Mouse (Mus musculus): ENCODE results near the gene Ooep. TPM values are rescaled to one million over a fixed set of nuclear protein-coding genes. Genes with fewer than 3 reads are reported as not detected.

Gene Ooep
- not detected for polyA plus RNA-seq (2015; fragmentation: Illumina TruSeq; extraction: RNeasy Lipid Tissue Mini Kit (QIAGEN cat#74804); ENCODE audit: insufficient read depth, low read depth, low replicate concordance)

DNA sequence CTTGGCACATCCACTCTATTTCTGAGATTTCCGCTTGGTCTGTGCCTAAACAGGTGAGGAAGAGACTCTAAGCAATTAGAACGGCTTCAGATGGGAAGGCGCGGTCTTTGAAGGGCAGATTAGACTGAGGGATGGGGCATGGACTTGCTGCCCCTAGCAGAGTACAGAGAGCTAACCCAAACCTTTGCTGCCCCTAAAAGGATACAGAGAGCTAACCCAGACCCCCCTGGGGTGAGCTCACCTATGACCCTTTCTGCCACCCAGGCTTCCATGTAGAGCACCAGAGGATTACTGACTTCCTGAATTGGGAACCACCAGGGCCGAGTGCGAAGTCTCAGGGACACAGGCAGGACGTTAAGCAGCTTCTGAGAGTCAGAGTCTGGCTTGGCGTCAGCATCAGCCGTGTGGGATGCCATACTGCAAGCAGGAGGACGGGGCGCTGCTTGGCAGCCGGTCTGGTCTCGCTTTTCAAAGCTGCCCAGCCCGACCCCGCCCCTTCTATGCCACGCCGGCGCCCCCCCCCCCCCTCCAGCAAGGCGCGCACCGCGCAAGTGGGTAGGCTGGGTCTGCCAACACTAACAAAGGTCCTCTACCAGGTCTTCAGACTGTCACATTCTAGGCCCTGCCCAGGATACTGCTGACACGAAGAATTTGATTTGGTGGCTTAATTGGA, at the start of gene Ooep:
Gene Ooep, minus strand, starts transcription at position 613 of the 673 bp plus-strand sequence.

DNA sequence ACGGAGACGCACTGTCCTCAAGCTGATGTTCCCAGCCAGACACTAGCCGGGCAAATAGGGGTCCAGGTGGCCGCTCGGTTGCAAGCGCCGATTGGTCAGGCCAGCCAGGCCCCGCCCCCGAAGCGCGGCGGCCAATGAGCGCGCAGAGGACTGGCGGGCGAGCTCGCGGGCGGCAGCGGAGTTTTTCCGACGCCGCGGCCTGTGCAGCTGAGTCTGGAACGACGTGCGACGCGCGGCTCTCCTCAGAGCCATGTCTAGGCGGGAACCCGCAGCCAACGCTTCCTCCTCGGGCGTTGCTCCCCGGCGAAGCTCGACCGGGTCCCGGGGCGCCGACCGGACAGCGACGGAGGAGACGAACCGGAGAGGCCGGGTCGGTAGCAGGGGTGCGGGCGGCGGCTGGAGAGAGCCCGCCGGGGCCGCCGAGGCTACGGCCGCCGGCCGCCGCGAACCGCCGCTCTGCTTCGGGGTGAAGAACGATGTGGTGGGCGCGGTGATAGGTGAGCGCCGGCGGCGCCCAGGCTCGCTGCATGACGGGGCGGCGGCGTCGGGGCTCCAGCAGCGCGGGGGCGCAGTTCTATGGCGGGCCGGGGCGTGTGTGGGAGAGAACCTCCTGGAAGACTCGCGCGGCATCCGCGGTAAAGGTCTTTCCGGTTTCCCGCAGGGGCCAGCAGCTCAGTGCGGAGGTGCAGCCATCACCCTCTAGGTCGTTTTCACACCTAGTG, 17.3 kb upstream of the Ooep start, which contains the start of gene Ddx43:
Gene Ddx43, plus strand, starts transcription at position 148 of the 722 bp plus-strand sequence.

DNA sequence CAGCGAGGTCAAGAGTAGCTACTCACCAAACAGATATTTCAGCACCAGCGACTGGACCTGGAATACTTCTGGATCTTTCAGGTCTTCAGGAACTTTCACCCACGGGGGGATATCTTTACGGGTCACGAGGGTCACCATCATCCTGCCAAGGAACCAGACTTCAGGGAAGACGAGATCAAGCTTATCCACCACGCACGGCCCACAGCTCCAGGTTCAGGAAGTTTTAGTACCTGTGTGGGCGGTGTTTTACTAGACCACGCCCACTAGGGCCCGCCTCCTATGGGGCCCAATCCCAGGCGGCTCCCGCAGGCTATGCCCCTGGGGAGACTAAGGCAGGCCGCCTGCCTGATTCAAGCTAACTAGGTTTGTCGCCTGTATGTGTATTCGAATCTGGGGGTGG, 10.6 kb downstream of the Ooep start, which contains the start of gene Dppa5a:
Gene Dppa5a, minus strand, starts transcription at position 219 of the 400 bp plus-strand sequence.

DNA sequence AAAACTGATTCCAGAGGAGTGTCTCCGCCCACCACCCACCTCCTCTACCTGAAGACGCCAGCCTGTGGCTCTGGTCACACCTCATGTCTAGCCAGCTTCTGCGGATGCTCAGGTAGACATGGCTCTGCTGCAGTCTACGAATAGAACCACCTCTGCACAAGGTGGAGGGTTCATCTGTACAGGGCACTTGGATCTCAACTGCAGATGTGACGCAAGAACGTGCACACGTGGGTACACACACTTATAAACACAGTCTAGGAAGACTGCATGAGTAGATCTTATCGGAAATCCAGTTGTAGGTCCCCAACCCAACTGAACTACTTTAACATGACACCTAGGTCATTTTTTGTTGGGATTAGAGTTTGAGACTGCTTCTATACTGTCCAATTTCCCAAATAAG, 22.9 kb downstream of the Ooep start, which contains the start of gene Gsta2:
Gene Gsta2, minus strand, starts transcription at position 178 of the 400 bp plus-strand sequence.

DNA sequence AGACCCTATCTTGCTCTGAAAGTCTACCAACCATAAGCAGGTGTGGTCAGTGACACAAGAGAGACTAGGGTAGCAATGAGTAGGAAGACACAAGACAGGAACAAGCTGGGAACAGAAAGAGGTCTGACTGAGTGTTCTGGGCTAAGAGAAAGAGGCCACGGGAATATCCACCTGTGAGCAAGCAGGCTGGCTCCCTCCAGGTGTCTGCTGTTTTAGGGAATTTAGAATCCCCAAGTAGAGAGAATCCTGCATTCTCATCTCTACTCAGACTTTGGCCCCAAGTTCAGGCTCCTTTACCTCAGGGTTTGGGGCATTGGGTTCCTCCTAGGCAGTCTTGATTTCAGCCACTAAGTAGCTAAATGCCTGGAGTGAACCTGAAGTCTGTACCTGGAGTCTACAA, 51.2 kb downstream of the Ooep start, which contains the start of gene Omt2b:
Gene Omt2b, plus strand, starts transcription at position 301 of the 400 bp plus-strand sequence.

Other genes with a start within 250 kb of the Ooep start
- 5.2 TPM for gene Gsta4, start 196.0 kb downstream of the Ooep start, polyA plus RNA-seq (2015; fragmentation: Illumina TruSeq; extraction: RNeasy Lipid Tissue Mini Kit (QIAGEN cat#74804); ENCODE audit: insufficient read depth, low read depth, low replicate concordance)
- not detected for gene Gsta1, start 148.1 kb downstream of the Ooep start, polyA plus RNA-seq (2015; fragmentation: Illumina TruSeq; extraction: RNeasy Lipid Tissue Mini Kit (QIAGEN cat#74804); ENCODE audit: insufficient read depth, low read depth, low replicate concordance)
- gene Gm3776, start 121.6 kb downstream of the Ooep start, polyA plus RNA-seq (2015; fragmentation: Illumina TruSeq; extraction: RNeasy Lipid Tissue Mini Kit (QIAGEN cat#74804); ENCODE audit: insufficient read depth, low read depth, low replicate concordance): not detected
- gene Gm10639, start 88.8 kb downstream of the Ooep start, polyA plus RNA-seq (2015; fragmentation: Illumina TruSeq; extraction: RNeasy Lipid Tissue Mini Kit (QIAGEN cat#74804); ENCODE audit: insufficient read depth, low read depth, low replicate concordance): not detected
- not detected for gene Omt2a, start 63.9 kb downstream of the Ooep start, polyA plus RNA-seq (2015; fragmentation: Illumina TruSeq; extraction: RNeasy Lipid Tissue Mini Kit (QIAGEN cat#74804); ENCODE audit: insufficient read depth, low read depth, low replicate concordance)
- gene Omt2b, start 51.1 kb downstream of the Ooep start, polyA plus RNA-seq (2015; fragmentation: Illumina TruSeq; extraction: RNeasy Lipid Tissue Mini Kit (QIAGEN cat#74804); ENCODE audit: insufficient read depth, low read depth, low replicate concordance): not detected
- not detected for gene Gsta2, start 22.9 kb downstream of the Ooep start, polyA plus RNA-seq (2015; fragmentation: Illumina TruSeq; extraction: RNeasy Lipid Tissue Mini Kit (QIAGEN cat#74804); ENCODE audit: insufficient read depth, low read depth, low replicate concordance)
- gene Dppa5a, start 10.5 kb downstream of the Ooep start, polyA plus RNA-seq (2015; fragmentation: Illumina TruSeq; extraction: RNeasy Lipid Tissue Mini Kit (QIAGEN cat#74804); ENCODE audit: insufficient read depth, low read depth, low replicate concordance): not detected
- not detected for gene Ddx43, start 17.1 kb upstream of the Ooep start, polyA plus RNA-seq (2015; fragmentation: Illumina TruSeq; extraction: RNeasy Lipid Tissue Mini Kit (QIAGEN cat#74804); ENCODE audit: insufficient read depth, low read depth, low replicate concordance)
- 0.54 TPM for gene Cgas, start 64.5 kb upstream of the Ooep start, polyA plus RNA-seq (2015; fragmentation: Illumina TruSeq; extraction: RNeasy Lipid Tissue Mini Kit (QIAGEN cat#74804); ENCODE audit: insufficient read depth, low read depth, low replicate concordance)
- gene Mto1, start 69.5 kb upstream of the Ooep start, polyA plus RNA-seq (2015; fragmentation: Illumina TruSeq; extraction: RNeasy Lipid Tissue Mini Kit (QIAGEN cat#74804); ENCODE audit: insufficient read depth, low read depth, low replicate concordance): 3.2 TPM
- not detected for gene Gm17324, start 70.1 kb upstream of the Ooep start, polyA plus RNA-seq (2015; fragmentation: Illumina TruSeq; extraction: RNeasy Lipid Tissue Mini Kit (QIAGEN cat#74804); ENCODE audit: insufficient read depth, low read depth, low replicate concordance)
- gene Eef1a1, start 110.4 kb upstream of the Ooep start, polyA plus RNA-seq (2015; fragmentation: Illumina TruSeq; extraction: RNeasy Lipid Tissue Mini Kit (QIAGEN cat#74804); ENCODE audit: insufficient read depth, low read depth, low replicate concordance): 2,654 TPM
- gene Slc17a5, start 209.3 kb upstream of the Ooep start, polyA plus RNA-seq (2015; fragmentation: Illumina TruSeq; extraction: RNeasy Lipid Tissue Mini Kit (QIAGEN cat#74804); ENCODE audit: insufficient read depth, low read depth, low replicate concordance): 2.6 TPM
- 1.0 TPM for gene Cd109, start 236.8 kb upstream of the Ooep start, polyA plus RNA-seq (2015; fragmentation: Illumina TruSeq; extraction: RNeasy Lipid Tissue Mini Kit (QIAGEN cat#74804); ENCODE audit: insufficient read depth, low read depth, low replicate concordance)

All from pancreas, adult 10 weeks (tissue).